Mouse (Mus musculus): Measurements from ENCODE around the gene Ugt1a7c. TPM values are rescaled to one million over a fixed set of nuclear protein-coding genes. Genes with fewer than 3 reads are reported as not detected.
"Not testable (repeated sequence)": the region's sequence is repeated elsewhere in the genome, so short reads cannot be mapped to it uniquely, and the experiment has no call there.

Gene Ugt1a7c
- polyA plus RNA-seq, 1 experiment from 2014 or later, result 0.36 TPM

DNA sequence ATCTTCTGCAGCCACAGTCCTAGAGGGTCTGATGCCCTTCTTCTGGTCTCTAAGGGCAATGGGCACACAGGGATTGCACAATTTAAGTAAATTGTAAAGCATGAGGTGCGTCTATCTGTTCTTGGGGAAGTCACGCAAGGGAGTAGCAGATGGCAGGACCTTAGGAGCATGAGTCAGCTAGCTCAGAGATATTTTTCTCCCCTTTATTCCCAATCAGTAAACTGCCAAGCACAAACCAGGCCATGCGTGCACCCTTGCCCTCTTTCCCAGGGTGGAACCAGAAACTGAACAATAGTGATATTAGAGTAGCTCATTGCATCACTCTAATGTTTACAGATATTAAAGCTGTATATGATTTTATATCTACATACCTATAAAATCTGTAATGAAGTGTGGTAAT is 3.7 kb downstream of the Ugt1a7c start:
- WGBS, result 89% methylated on average over 3 of the region's 3 CpGs
- not testable (repeated sequence) for H3K27me3 ChIP-seq (replicated peaks; ENCODE audit: low read depth, poor library complexity, severe bottlenecking); H3K27ac ChIP-seq (replicated peaks); H3K4me1 ChIP-seq; H3K9me3 ChIP-seq; H3K4me3 ChIP-seq; DNase-seq (ENCODE audit: low spot score); H3K36me3 ChIP-seq (replicated peaks)

DNA sequence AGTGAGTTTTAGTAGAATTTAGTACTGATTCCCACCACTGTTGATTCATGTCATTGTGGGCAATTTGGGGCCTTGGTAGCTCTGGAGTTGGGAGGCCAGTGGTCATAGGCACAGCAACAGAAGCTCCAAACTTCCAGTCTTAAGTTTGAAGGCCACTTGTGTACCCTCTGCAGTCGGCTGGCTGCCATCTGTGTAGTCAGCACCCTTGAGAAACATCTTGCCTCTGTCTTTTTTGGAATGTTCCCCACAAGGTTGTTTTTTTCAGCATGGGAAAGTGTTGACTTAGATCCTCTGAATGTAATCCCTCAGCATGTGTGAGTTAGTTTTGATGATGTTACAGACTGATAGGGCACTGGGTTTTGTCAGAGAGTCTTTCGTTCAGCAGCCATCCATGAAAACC is 4.8 kb downstream of the Ugt1a7c start:
- not testable (repeated sequence) for H3K4me3 ChIP-seq; DNase-seq (ENCODE audit: low spot score); H3K4me1 ChIP-seq; H3K9me3 ChIP-seq; H3K27ac ChIP-seq (replicated peaks); H3K36me3 ChIP-seq (replicated peaks); H3K27me3 ChIP-seq (replicated peaks; ENCODE audit: low read depth, poor library complexity, severe bottlenecking)
- 83% methylated on average over 2 of the region's 2 CpGs for WGBS

GRCm38 (mm10) chr1:88103019-88103418 is 8.2 kb downstream of the Ugt1a7c start, which contains the start of gene Ugt1a6b:
Ugt1a6b (plus strand) TSS chr1:88103252.
- H3K27me3 ChIP-seq (replicated peaks; ENCODE audit: low read depth, poor library complexity, severe bottlenecking); DNase-seq (ENCODE audit: low spot score); H3K36me3 ChIP-seq (replicated peaks); H3K27ac ChIP-seq (replicated peaks); H3K4me1 ChIP-seq; H3K9me3 ChIP-seq; H3K4me3 ChIP-seq: not testable (repeated sequence)
- 84% methylated on average over 3 of the region's 3 CpGs for WGBS

GRCm38 (mm10) chr1:88103697-88104468 is 9.0 kb downstream of the Ugt1a7c start:
- not testable (repeated sequence) for H3K27me3 ChIP-seq (replicated peaks; ENCODE audit: low read depth, poor library complexity, severe bottlenecking); H3K4me1 ChIP-seq; DNase-seq (ENCODE audit: low spot score); H3K27ac ChIP-seq (replicated peaks); H3K4me3 ChIP-seq; H3K36me3 ChIP-seq (replicated peaks); H3K9me3 ChIP-seq
- 85% methylated on average over 5 of the region's 5 CpGs for WGBS

DNA sequence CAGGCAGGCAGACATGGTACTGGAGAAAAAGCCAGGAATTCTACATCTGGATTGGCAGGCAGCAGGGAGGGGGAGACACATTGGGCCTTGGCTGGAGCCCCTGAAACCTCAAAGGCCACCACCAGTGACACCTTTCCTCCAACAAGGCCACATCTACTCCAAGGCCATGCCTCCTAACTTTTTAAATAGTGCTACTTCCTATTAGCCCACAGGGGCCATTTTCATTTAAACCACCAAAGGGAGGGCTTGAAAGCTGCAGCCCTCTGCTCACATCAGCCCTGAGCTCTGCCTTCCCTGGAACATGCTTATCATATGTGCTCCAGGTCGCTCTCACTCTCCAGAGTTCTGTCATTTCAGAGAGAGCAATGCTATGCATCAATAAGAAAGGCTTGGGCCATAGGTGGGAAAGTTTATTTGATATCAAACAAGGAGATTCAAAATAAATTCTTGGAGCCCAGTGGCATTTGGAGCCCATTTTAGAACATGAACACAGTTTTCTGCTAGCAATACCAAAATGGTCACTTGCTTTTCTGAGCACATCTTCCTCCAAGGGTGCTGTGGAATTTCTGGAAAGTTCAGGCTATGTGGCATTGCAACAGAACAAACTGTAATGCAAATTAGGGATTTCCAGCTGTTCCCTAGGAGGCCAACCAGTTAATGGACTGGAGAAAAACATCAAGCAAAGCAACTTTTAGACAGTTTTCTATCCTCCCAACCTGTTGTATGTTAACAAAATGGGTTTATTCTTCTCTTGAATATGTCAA is 10.0 kb downstream of the Ugt1a7c start:
- Histone ChIP-seq H3K27me3 (replicated peaks; ENCODE audit: low read depth, poor library complexity, severe bottlenecking) (no peaks in the 10 kb centered on the region), H3K36me3 (replicated peaks) (no peaks in the 10 kb centered on the region), H3K4me1 (no peaks in the 10 kb centered on the region), H3K9me3 (no peaks in the 10 kb centered on the region), H3K27ac (replicated peaks) (no peak overlapping the region), H3K4me3 (no peak overlapping the region)
- WGBS, result 85% methylated on average over 1 of the region's 1 CpGs
- no peak for DNase-seq (ENCODE audit: low spot score)

- no peaks in the 10 kb centered on the region for H3K27me3 ChIP-seq (replicated peaks; ENCODE audit: low read depth, poor library complexity, severe bottlenecking)
- WGBS, result 64% methylated on average over 2 of the region's 2 CpGs
- no peaks in the 10 kb centered on the region for H3K4me1 ChIP-seq
- no peaks in the 10 kb centered on the region for H3K36me3 ChIP-seq (replicated peaks)
- no peak for DNase-seq (ENCODE audit: low spot score)
- no peaks in the 10 kb centered on the region for H3K9me3 ChIP-seq
- no peak overlapping the region for H3K27ac ChIP-seq (replicated peaks)
- H3K4me3 ChIP-seq, result no peak overlapping the region
Measured at GRCm38 (mm10) chr1:88105656-88106055, 10.8 kb downstream of the Ugt1a7c start.

- 91% methylated on average over 2 of the region's 2 CpGs for WGBS
- not testable (repeated sequence) for H3K4me1 ChIP-seq; H3K27me3 ChIP-seq (replicated peaks; ENCODE audit: low read depth, poor library complexity, severe bottlenecking); DNase-seq (ENCODE audit: low spot score); H3K9me3 ChIP-seq; H3K4me3 ChIP-seq; H3K36me3 ChIP-seq (replicated peaks); H3K27ac ChIP-seq (replicated peaks)
Measured at GRCm38 (mm10) chr1:88109027-88109557, 14.2 kb downstream of the Ugt1a7c start.

- WGBS, result 87% methylated on average over 2 of the region's 2 CpGs
- H3K4me3 ChIP-seq; H3K4me1 ChIP-seq; H3K36me3 ChIP-seq (replicated peaks); H3K27me3 ChIP-seq (replicated peaks; ENCODE audit: low read depth, poor library complexity, severe bottlenecking); H3K9me3 ChIP-seq; DNase-seq (ENCODE audit: low spot score); H3K27ac ChIP-seq (replicated peaks): not testable (repeated sequence)
Measured at GRCm38 (mm10) chr1:88109604-88110003, 14.7 kb downstream of the Ugt1a7c start.

DNA sequence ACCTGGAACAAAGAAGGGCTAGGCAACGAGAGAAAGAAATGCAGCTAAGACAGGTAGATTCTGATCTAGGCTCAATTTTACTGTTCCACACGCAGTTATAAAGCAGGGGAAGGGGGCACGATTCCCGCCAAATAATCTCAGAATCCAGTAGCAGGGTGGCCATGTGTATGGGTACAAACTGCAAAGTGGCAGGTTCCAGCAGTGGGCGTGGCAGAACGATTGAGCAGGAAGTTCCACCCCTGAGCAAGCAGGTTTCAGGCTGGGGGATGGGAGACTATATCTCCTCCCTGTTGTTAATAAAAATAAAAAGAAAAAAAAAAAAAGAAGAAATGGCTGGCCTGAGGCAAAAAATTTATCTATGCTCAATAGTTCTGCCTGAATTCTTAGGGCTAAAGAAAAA is 17.9 kb downstream of the Ugt1a7c start:
- not testable (repeated sequence) for H3K9me3 ChIP-seq; H3K36me3 ChIP-seq (replicated peaks); H3K4me1 ChIP-seq; H3K4me3 ChIP-seq; DNase-seq (ENCODE audit: low spot score); H3K27me3 ChIP-seq (replicated peaks; ENCODE audit: low read depth, poor library complexity, severe bottlenecking); H3K27ac ChIP-seq (replicated peaks)
- WGBS, result 94% methylated on average over 6 of the region's 6 CpGs

DNA sequence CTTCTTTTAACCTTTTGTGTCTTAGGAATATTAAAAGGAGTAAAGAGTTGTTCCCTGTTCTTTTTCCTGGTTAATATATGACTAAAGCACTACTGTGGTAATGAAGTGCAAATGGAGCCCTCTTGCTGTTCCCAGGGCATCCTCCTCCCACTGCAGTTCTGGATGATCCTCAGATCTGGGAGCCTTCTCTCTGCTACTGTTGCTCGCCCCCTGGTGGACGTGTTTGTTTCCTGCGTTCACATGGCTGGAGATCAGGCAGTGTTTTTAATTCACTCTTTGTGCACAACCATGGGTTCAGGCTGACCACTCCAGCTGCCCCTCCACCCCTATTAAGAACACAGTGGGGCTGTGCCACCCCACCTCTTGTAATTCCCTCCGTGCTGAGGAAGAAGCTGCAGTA is 25.7 kb downstream of the Ugt1a7c start:
- H3K27ac ChIP-seq (replicated peaks); H3K36me3 ChIP-seq (replicated peaks); H3K27me3 ChIP-seq (replicated peaks; ENCODE audit: low read depth, poor library complexity, severe bottlenecking); H3K4me1 ChIP-seq; H3K4me3 ChIP-seq; H3K9me3 ChIP-seq: not testable (repeated sequence)
- DNase-seq (ENCODE audit: low spot score), result peak; percentile 9
- WGBS, result 13% methylated on average over 4 of the region's 4 CpGs

- not testable (repeated sequence) for H3K27me3 ChIP-seq (replicated peaks; ENCODE audit: low read depth, poor library complexity, severe bottlenecking); DNase-seq (ENCODE audit: low spot score)
- no CpG with 5 or more reads among the region's 1 CpGs for WGBS
Measured at GRCm38 (mm10) chr1:88121521-88121920, 26.7 kb downstream of the Ugt1a7c start.

GRCm38 (mm10) chr1:88125827-88126360 is 31.0 kb downstream of the Ugt1a7c start:
- H3K27me3 ChIP-seq (replicated peaks; ENCODE audit: low read depth, poor library complexity, severe bottlenecking); H3K36me3 ChIP-seq (replicated peaks); H3K4me1 ChIP-seq; H3K4me3 ChIP-seq; H3K9me3 ChIP-seq; DNase-seq (ENCODE audit: low spot score); H3K27ac ChIP-seq (replicated peaks): not testable (repeated sequence)
- 81% methylated on average over 4 of the region's 4 CpGs for whole genome bisulfite sequencing

More at GRCm38 (mm10) chr1:88121521-88121920, 26.7 kb downstream of the Ugt1a7c start:
- not testable (repeated sequence) for H3K27ac ChIP-seq (replicated peaks); H3K36me3 ChIP-seq (replicated peaks); H3K9me3 ChIP-seq; H3K4me1 ChIP-seq; H3K4me3 ChIP-seq

- not testable (repeated sequence) for H3K9me3 ChIP-seq; H3K27ac ChIP-seq (replicated peaks); H3K36me3 ChIP-seq (replicated peaks); H3K4me3 ChIP-seq; DNase-seq (ENCODE audit: low spot score); H3K27me3 ChIP-seq (replicated peaks; ENCODE audit: low read depth, poor library complexity, severe bottlenecking); H3K4me1 ChIP-seq
- 90% methylated on average over 2 of the region's 2 CpGs for WGBS
Measured at GRCm38 (mm10) chr1:88129091-88129490, 34.2 kb downstream of the Ugt1a7c start.
